Mouse (Mus musculus): ENCODE results near the gene Gm3448. TPM values are rescaled to one million over a fixed set of nuclear protein-coding genes. Genes with fewer than 3 reads are reported as not detected.
A peak's percentile ranks its signal among the peaks of the same experiment; 100 is the strongest.
"Not testable (repeated sequence)": the region's sequence is repeated elsewhere in the genome, so short reads cannot be mapped to it uniquely, and the experiment has no call there.

The Gm3448 gene
- 1 to 10 TPM; 1.8 TPM for total RNA-seq (2021)

DNA sequence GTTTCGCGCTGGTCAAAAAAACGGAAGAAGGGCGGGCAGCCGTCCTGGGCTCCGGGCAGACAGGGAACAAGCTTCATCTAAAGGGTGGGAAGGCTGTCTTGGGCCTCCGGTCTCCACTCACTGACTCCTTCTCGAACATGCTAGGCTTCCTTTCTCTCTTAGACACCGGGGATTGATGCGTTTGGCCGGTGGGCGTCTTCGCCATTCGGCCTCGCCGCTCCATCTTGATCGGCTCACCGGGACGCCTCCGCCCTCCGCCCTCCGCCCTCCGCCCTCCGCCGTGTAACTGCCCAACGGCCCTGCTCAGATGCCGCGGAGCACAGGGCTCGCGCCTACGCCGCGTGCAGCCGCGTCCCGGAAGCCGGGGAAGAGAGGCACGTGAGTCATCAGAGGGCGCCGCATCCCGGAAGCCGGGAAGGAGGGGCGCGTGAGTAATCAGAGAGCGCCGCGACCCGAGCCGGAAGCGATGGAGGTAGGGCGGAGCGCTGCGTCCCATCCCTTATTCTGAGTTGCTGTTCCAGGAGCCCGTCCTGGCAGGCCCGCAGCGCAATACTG is at the start of gene Gm3448, which contains the start of the genes Ermard and Tcte3:
Gene Gm3448, minus strand, starts transcription at position 363 of the 555 bp plus-strand sequence.
Gene Ermard, plus strand, starts transcription at position 34 of the 555 bp plus-strand sequence.
Gene Tcte3, minus strand, starts transcription at position 314 of the 555 bp plus-strand sequence.
- intact Hi-C loops (cut with DNase I) = not testable (repeated sequence)
- peak; percentile 56 to 59 for DNase-seq

DNA sequence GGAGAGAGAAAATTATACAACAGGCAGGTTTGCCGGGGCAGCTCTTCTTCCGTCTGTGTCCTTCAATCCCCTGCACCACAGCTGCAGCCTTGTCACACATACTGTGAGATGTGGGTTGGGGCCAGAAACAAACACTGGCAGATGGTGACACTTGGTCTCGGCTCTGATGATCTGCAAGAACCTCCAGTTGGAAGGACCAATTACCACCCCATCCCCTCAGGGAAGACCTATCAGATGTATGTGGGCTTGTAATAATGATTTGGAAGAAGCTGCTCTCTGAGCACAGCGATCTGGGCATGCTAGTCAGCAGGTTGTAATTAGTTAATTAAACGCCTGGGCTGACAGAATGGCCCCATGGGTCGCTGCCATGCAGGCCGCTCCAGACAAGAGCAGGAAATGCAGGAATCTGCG is 47.3 kb upstream of the Gm3448 start:
- intact Hi-C loops (cut with DNase I) = no loop called here
- no peak for DNase-seq

DNA sequence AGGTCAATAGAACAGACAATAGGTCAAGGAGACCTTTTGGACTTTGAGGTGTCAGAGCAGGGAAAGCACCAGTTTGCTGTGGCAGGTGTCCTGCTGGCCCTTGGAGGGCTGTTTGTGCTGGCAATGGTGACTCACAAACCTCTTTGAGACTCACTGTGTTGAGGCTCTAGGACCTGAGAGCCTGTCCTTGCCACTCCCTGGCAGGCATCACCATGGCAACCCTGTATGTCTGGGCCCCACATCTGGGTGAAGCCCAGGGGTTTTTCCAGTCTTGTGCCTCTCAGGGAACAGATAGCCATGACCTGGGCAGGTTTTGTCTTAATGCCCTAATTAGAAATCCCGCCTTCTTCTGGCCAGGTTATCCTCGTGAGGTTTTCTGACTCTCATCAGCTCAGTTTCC is 46.8 kb upstream of the Gm3448 start:
- DNase-seq = no peak
- intact Hi-C loops (cut with DNase I) = no loop called here

DNA sequence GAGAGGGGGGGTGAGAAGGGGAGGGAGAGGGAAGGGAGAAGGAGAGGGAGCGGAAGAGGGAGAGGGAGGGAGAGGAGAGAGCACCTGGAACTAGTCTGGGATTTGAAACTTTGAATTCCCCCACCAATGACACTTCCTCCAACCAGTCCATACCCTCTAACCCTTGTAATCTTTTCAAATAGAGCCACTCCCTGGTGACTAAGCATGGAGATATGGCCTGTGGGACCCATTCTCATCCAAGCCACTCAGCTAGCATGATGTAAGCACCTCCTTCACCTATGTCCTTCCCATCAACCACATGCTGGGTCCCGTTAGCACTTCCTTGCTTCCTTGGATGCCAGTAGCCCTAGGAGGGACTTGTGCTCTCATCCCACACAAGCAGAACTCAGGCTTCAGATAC is 43.7 kb upstream of the Gm3448 start:
- no peak for DNase-seq
- intact Hi-C loops (cut with DNase I) = no loop called here

DNA sequence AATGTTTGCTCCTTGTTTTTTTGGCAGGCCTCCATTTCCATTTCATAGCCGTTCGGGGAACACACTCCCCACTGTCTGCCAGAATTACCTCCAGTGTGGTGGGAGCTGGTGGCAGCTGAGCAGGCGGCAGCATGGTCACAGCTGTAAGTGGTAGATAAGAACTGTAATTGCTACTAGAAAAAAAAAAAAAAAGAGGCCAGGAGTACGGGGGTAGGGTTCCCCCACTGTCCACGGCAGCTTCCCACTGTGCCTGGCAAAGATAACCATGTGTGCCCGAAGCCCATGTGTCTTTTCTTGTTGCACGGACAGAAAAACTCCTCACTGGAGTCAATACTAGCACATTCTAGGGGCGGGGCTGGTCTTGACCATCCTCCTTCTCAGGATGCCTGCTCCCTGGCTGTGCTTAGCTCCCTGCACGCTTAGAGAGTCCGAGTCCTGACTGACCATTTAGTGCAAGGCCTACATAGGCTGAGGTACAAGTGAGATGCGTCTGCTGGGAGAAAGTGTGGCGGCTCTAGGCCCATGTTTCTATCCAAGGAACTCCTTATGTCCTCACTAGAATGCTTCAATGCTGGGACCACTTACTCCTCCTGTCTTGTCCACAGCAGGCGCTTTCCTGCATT is 43.0 kb upstream of the Gm3448 start:
- DNase-seq = no peak
- intact Hi-C loops (cut with DNase I) = no loop called here

DNA sequence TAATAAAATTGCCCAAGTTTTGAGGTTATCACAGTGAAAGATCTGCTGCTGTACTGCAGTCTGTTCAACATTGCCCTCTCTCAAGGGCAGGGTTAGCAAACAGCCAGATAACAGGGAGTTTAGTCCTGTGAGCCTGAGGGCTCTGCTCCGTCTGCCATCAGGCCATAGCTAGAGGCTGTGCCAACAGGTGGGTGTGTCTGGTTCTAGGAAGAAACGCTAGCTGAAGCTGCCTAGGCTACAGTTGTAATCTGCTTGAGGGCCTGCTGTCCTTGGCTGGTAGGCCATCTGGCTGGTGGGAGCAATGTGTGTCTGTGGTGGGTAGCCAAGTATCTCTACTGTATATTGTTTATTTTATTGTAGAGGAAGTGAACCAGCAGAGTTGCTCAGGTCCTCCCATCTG is 36.2 kb upstream of the Gm3448 start:
- intact Hi-C loops (cut with DNase I) = loop anchor here (5.0 kb wide), 1 partner anchor 110 kb away; no protein-coding TSS in a partner anchor
- DNase-seq = no peak

DNA sequence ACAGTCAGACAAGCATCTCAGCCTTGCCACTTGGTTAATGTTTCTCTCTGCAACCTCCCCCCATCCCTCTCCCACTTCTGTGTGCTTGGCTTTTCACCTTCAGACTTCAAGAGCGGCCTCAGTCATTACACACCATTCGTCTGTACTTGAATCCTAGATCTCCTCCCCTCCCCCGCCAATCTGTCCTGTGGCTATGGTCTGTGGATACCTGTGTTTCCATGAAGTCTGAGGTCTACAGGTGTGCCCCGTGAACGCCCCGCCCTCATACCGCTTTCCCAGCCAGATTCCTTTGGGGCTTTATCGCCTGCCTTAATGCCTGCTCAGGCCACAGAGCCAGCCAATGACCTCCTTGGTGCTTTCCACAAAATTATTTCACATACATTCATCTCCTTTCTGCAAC is 33.7 kb upstream of the Gm3448 start:
- no peak for DNase-seq
- intact Hi-C loops (cut with DNase I) = loop anchor here (5.0 kb wide), 1 partner anchor 112 kb away; no protein-coding TSS in a partner anchor

DNA sequence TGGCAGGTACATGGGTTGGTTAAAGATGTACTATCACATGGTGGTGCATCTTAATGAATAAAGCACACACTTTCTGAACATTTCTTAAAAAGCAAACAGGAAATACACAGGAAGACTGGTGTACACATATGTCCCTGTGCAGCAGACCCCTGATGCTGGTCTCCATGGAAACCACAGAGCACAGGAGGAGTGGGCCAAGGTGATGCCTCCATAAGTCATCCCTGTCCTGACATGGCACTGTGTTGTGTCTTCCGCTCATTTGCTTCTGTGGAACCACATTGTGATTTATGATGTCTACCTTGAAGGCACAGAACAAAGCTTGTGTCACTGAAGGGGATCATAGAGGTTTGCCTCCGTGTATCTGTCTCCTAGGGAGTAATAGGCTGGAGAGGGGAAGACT is 30.9 kb upstream of the Gm3448 start:
- intact Hi-C loops (cut with DNase I) = no loop called here
- DNase-seq = no peak

DNA sequence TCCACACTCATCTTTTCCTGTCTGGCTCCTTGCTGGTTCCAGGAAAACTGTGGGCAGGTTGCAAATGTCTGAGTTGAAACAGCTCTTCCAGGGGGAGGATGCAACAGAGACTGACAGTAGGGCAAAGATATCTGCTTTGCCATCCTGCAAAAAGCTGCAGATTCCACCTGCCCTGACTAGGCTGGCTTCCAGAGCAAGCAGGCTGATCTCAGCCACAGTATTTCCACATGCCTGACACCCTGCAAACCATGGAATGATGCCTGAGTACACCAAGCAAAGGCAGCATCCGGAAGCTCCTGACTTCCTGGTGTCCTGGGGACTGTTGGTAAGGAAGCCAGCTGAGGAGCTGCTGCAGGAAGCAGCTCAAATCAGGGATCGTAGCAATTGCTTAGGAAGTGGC is 27.8 kb upstream of the Gm3448 start:
- DNase-seq = no peak
- intact Hi-C loops (cut with DNase I) = loop anchor here (1.0 to 5.0 kb wide), 2 partner anchors 123 to 308 kb away; no protein-coding TSS in a partner anchor

DNA sequence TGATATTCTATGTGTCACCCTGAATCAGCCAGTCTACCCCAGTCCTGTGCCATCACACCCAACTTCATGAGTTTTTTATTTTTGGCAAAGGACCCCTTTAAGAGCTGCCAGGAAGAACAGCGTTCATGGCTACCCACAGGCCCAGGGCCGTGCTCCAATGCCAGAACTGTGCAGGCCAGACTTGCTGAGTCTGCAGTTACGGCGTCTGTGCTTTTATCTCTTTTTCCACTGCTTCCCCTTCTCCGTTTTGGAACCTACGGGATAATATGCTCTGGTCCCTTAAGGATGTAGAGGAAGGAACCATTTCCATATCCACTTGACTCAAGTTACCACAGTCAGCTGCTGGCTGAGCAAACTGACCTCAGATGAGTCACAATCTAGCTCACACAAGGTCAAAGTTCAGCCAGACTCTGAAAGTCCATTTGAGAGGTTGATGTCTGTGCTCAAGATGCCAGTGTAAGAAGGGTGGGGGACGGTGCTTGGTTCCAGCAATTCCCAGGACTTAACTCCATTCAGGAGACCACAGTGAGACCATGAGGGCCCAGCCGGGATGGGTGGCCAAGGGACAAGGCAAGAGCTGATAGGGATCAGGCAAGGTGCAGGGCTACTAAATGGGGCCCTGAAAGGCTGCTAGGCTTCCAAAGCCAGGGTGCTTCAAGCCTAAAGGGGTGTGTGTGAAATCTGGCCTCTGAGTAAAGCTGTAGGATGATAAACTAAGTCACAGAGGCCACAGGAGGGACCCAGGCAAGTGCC is 26.9 kb upstream of the Gm3448 start:
- intact Hi-C loops (cut with DNase I) = loop anchor here (5.0 kb wide), 1 partner anchor 124 kb away; no protein-coding TSS in a partner anchor
- DNase-seq = no peak

DNA sequence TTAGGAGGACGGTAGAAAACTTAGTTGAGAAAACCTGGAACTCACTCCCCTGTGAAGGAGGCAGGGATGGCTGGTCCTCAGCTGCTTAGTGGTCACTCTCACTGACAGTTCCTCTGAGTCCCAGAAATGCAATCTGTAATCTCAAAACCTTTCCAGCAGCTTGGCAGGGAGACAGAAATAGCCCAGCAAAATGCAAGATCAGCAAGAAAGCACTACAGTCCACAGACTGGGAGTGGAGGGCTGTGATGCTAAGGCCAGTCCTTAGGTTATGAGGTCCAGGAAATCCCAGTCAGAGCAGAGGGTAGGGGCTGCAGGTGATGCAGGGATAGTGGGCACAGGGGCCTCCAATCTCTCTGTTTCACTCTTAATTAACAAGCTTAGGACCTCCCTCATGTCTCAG is 25.6 kb upstream of the Gm3448 start:
- intact Hi-C loops (cut with DNase I) = loop anchor here (5.0 kb wide), 1 partner anchor 125 kb away; no protein-coding TSS in a partner anchor
- no peak for DNase-seq

DNA sequence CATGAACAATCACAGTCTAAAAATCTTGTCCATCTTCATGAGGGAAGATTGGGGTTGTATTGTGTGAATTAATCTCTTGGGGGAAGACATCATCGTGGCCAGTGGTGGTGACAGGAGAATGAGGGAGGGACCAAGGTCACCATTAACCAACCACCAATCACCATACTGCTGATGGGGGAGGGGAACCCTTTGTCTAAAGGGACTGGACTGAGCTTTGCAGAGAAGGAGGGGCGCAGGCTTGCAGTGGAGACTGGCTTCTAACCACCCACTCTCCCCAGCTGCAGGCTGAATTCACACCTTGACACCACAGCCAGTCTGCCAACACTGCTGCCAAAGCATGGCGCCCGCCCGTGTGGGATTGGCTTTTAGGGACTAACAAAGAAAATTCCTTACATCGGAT is 24.7 kb upstream of the Gm3448 start:
- intact Hi-C loops (cut with DNase I) = loop anchor here (5.0 kb wide), 1 partner anchor 126 kb away; no protein-coding TSS in a partner anchor
- no peak for DNase-seq

DNA sequence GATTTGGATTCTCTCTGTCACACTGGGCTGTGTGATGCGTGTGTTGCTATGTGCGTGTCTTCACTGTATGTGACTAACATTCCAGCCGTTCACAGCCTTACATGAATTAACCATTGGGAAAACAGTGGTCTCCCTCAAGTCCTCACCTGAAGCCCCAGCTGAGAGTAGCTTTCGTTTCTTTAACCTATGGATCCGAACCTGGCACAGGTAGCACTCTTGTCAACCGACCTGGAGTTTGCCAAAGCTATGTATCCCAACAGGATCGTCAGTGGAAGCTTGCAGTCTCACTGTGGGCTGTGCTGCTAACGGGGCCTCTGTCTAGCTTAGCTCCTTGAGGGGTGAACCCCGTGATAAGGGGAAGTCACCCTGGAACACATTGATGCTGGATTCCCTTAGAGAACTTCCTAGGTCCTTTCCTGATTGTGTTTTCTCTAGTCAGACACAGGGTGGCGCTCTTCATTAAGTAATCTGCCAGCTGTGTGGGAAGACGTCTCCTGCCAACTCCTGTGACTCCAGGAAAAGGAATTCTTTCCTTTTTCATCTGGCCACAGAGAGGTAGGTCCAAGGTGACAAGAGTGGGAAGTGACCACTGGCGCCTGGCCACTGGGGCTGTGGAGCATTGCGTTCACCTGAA is 24.2 kb upstream of the Gm3448 start:
- intact Hi-C loops (cut with DNase I) = loop anchor here (1.0 to 5.0 kb wide), 3 partner anchors 127 to 402 kb away; no protein-coding TSS in a partner anchor
- peak; percentile 75 to 88 for DNase-seq

DNA sequence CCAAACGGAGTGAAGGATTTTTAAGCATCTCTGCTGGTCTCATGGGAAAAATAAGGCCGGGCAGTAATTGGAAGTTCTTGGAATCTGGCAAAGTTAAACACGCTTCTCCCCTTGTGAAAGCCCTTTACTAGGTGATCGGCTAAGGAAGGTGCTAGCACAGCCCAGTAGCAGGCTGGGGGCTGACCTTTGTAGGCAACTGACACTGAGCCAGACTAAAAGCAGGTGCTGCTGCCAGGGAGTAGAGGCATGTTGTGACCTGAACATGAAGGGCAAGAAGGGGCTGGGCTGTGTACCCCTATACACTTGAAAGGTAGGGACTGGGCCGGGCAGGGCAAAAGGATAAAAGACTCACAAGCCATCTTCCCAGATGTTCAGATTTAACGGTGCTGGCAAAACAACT is 19.0 kb upstream of the Gm3448 start:
- no peak for DNase-seq
- intact Hi-C loops (cut with DNase I) = no loop called here

DNA sequence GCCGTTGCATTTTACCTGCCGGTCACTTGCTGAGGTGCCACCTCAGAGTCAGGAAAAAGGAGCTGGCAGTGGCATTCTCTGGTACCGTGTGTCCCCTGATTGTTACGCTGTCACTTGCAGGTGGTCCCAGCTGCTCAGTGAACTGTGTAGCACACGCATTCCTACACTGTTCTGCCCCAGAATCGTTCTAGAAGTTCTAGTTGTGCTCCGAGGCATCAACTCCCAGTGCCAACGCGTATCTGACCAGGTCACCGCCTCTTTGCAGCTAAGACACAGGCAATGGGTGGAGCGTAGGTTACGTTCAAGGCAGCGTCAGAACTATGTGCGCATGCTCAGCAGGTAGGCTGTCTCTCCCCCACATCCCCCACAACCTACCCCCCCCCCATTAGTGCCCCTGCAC is 18.3 kb upstream of the Gm3448 start:
- DNase-seq = no peak
- intact Hi-C loops (cut with DNase I) = no loop called here

DNA sequence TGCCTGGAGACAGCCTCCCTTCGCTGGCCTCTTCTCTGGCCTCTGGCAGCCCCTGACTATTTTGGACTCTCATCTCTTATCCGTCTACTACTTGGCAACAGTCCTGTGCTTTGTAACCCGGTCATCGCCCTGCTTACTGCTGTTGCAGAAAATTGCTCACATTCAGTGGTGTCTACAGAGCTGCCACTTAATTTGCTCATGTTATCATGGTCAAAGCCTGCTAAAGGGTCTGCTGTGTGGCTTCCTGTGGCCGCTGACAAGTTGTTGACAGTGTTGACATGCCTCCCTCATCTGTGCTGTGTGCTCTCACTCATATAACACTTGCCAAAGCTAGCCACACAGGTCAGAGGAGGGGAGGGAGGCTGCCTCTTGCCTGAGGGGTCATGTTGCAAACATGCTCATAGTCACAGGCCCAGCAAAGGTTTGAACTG is 16.8 kb upstream of the Gm3448 start:
- intact Hi-C loops (cut with DNase I) = no loop called here
- peak; percentile 64 to 70 for DNase-seq

DNA sequence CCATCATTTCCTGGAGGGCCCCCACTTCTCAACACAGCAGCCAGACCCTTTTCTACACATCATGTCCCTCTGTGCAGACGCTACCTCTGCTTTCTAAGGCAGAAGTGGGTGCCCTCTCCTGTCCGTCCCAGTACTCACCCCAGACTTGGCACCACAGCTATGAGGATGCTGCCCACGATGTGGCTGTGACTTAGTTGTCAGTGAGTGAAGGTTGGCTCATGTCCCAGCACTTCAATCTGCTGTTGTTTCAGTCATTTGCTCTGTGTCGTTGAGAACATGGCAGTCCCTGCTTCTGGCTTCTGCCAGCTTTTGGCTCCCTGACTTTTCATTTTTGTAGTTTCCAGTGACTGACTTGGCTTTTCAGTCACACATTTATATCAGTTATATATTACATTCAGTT is 14.6 kb upstream of the Gm3448 start:
- DNase-seq = no peak
- intact Hi-C loops (cut with DNase I) = no loop called here

DNA sequence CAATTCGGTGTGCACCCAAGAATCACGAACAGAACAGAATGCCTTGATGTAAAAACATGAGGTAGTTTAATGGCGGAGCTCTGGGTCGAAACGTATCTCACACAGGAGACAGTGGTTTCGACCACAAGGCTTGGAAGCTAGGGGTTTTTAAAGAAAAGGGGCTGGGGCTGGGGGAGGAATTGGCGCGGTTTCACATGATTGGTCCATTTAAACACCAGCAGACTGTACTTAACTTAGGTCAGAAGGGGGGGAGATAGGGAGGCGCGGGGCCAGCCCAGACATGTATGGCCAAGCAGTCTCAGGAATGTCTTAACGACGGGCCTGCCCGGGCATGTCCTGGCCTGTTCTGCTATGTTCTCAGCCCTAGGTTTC is 12.5 kb upstream of the Gm3448 start:
- intact Hi-C loops (cut with DNase I); DNase-seq: not testable (repeated sequence)

DNA sequence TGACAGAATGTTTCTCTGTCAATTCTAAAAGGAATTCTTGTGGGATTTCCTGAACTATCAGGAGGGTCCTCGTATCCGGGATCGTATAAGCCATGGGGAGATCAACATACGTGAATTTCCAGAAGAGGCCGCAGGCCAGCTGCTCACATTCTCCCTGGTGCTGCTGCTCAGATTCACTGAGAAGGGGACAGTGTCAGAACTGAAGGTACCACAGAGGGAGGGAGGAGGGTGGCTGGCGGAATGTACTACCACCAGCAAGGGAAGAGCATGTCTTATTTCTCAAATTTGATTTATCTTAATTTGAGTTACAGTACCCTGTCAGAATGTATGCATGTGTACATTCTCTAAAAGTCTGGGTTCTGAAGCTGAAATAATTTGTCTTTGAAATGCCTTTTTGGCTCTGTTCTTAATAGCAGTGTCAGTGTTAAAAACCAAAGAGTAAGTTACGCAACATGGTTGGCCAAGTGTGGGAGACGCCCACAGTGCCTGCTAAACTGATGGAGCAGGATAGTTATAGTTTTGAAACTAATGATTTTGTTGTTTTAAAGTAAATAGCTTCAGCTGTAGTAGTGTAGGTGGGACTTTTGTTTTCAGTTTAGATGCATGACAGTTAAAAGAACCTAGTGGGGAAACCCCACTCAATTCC is 12.0 kb upstream of the Gm3448 start:
- DNase-seq; intact Hi-C loops (cut with DNase I): not testable (repeated sequence)

DNA sequence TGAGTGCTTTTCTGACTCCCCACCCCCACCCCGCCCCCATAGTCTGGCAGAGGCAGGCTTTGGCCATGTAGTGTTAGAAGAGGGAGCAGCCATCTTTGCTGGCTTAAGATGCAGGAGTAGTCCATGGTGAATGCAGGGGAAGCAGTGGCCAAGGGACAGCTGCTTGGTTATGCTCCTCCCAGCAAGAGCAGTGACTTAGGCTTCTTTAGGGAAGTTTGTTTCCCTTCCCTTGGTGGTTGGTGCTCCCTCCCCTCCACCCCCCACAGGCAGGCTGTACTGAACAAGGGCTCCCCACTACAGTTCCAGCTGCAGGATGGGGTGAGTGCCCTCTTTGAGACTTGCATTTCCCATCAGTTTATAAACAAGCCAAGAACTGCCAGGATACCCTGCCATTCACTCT is 11.4 kb upstream of the Gm3448 start:
- DNase-seq; intact Hi-C loops (cut with DNase I): not testable (repeated sequence)
